ENCODE assay signal across 22 mouse cellular contexts in genomic region chr11:77128562-77128961, GRCm38 (mm10). TPM values are rescaled to one million over a fixed set of nuclear protein-coding genes. Genes with fewer than 3 reads are reported as not detected.
A peak's percentile ranks its signal among the peaks of the same experiment; 100 is the strongest.
DNase-seq lines count a peak whose midpoint lies in the region; ATAC-seq and TF ChIP-seq lines count a peak whose summit lies in the region.
"Had no signal": no experiment of that assay in that cellular context is flagged by ENCODE, and none has a peak within 500 bp of the region (broad histone marks: within the 10 kb centered on the region; RNA-seq: fewer than 3 reads in every experiment).

No protein-coding gene starts in this region.

- no peak for TF ChIP-seq RAD21 in CH12.LX (IDR thresholded peaks at IDR 0.05; ENCODE audit: low read depth, low read length)

- 89% methylated on average over 3 of the region's 3 CpGs for WGBS in kidney, embryonic 15.5 days
- 90% methylated on average over 3 of the region's 3 CpGs for WGBS in hindbrain, embryonic 10.5 days

- H3K27me3 ChIP-seq in CH12.LX (replicated peaks) = no peaks in the 10 kb centered on the region
- no peaks in the 10 kb centered on the region for H3K27me3 ChIP-seq in kidney, embryonic 15.5 days
- no peaks in the 10 kb centered on the region for H3K27me3 ChIP-seq in hindbrain, embryonic 10.5 days (ENCODE audit: insufficient read depth, poor library complexity, severe bottlenecking)
- H3K27me3 ChIP-seq: Patski had no signal

- in situ Hi-C loops in CH12.LX (cut with MboI; ENCODE audit: low pct_ligation_motif_present, low pct_unique_long_range_greater_than_20kb, low sequenced_read_pairs) (no loop called here), ES-E14 (cut with MboI; ENCODE audit: low sequenced_read_pairs in 2 of 2, unreplicated experiment in 2 of 2) (no loop called here)

- TF ChIP-seq CTCF in CH12.LX (conservative IDR thresholded peaks at IDR 0.05 in 1 of 2, IDR thresholded peaks at IDR 0.05 in 1 of 2; ENCODE audit: low read depth in 2 of 2, low read length in 2 of 2) = no peak

- H3K9me3 ChIP-seq in CH12.LX (replicated peaks; ENCODE audit: low read length) = no peaks in the 10 kb centered on the region
- no peaks in the 10 kb centered on the region for H3K9me3 ChIP-seq in ES-E14 (ENCODE audit: control insufficient read depth, insufficient read depth, low read depth, low read length)
- H3K9me3 ChIP-seq in kidney, embryonic 15.5 days (replicated peaks) = no peaks in the 10 kb centered on the region
- H3K9me3 ChIP-seq in hindbrain, embryonic 10.5 days = no peaks in the 10 kb centered on the region
- H3K9me3 ChIP-seq: G1E had no signal

- DNase-seq in heart, adult 11 months = peak; percentile 28
- DNase-seq in heart, postnatal 36 days = no peak
- DNase-seq in CH12.LX (ENCODE audit: extremely low read depth) = no peak
- DNase-seq in ES-E14 (ENCODE audit: low read depth, low spot score) = no peak
- no peak for DNase-seq in hindbrain, embryonic 10.5 days (ENCODE audit: low spot score)
- DNase-seq: adrenal gland, adult 2 months; adrenal gland, adult 8-10 months; adrenal gland, postnatal 10 days; adrenal gland, postnatal 14 days; adrenal gland, postnatal 25 days; adrenal gland, postnatal 36 days; B cell, adult 2 months; cerebellum, adult 11 months; cerebellum, adult 11-12 months; cerebellum, adult 18-20 months; cerebellum, adult 2 months; cerebellum, adult 8-10 months had no signal

- H3K4me1 ChIP-seq in CH12.LX (ENCODE audit: control insufficient read depth in 1 of 2, insufficient read depth in 2 of 2) (peaks cover 0 to 3% of the 10 kb centered on the region in 2 experiments; a peak in 1 of 4 replicates), ES-E14 (ENCODE audit: control insufficient read depth in 2 of 2, insufficient read depth in 2 of 2, low read length in 2 of 2, poor library complexity in 1 of 2) (0 out of 4 replicates have a peak, but pooled peaks cover 0 to 2% of the 10 kb centered on the region in 2 experiments)
- H3K4me1 ChIP-seq in kidney, embryonic 15.5 days = no peaks in the 10 kb centered on the region
- no peaks in the 10 kb centered on the region for H3K4me1 ChIP-seq in hindbrain, embryonic 10.5 days (replicated peaks)

- no peaks in the 10 kb centered on the region for H3K79me2 ChIP-seq in CH12.LX (replicated peaks; ENCODE audit: control insufficient read depth, extremely low read depth, insufficient read depth, poor library complexity, severe bottlenecking)

- no peak overlapping the region for H3K4me3 ChIP-seq in CH12.LX (replicated peaks in 1 of 3; ENCODE audit: low read depth in 2 of 3, low read length in 2 of 3, poor library complexity in 1 of 3)
- H3K4me3 ChIP-seq in ES-E14 (ENCODE audit: insufficient read depth in 1 of 2, low read depth in 1 of 2, low read length in 2 of 2, poor library complexity in 1 of 2, severe bottlenecking in 1 of 2) = no peak overlapping the region
- no peak overlapping the region for H3K4me3 ChIP-seq in kidney, embryonic 15.5 days (replicated peaks)
- no peak overlapping the region for H3K4me3 ChIP-seq in hindbrain, embryonic 10.5 days

- no peak for TF ChIP-seq POLR2A in CH12.LX (IDR thresholded peaks at IDR 0.05; ENCODE audit: low read depth, low read length)

- ATAC-seq in kidney, embryonic 15.5 days (replicated peaks; ENCODE audit: low FRiP score) = no peak
- ATAC-seq: activated CD4-positive, CD25-positive, alpha-beta regulatory T cell, adult 4 months; CD4-positive, CD25-positive, alpha-beta regulatory T cell, adult 4 months; Patski had no signal

- H3K27ac ChIP-seq in CH12.LX (ENCODE audit: insufficient read depth, low read depth) = no peak overlapping the region
- no peak overlapping the region for H3K27ac ChIP-seq in ES-E14 (ENCODE audit: insufficient read depth, low read depth, low read length, poor library complexity, severe bottlenecking)
- no peak overlapping the region for H3K27ac ChIP-seq in kidney, embryonic 15.5 days
- H3K27ac ChIP-seq in hindbrain, embryonic 10.5 days = no peak overlapping the region

- no peak overlapping the region for H3K4me2 ChIP-seq in CH12.LX (ENCODE audit: insufficient read depth, low read depth, poor library complexity, severe bottlenecking)
- H3K4me2 ChIP-seq in kidney, embryonic 15.5 days = no peak overlapping the region

- intact Hi-C loops in heart, postnatal 36 days (cut with DNase I) = no loop called here

- no peak overlapping the region for H3K9ac ChIP-seq in CH12.LX (ENCODE audit: insufficient read depth, low read depth)
- H3K9ac ChIP-seq in ES-E14 (ENCODE audit: insufficient read depth, low read depth, low read length, poor library complexity, severe bottlenecking) = no peak overlapping the region
- no peak overlapping the region for H3K9ac ChIP-seq in kidney, embryonic 15.5 days

- no peak for TF ChIP-seq EP300 in CH12.LX (IDR thresholded peaks at IDR 0.05; ENCODE audit: low read length)

- dilution Hi-C loops in CH12.LX (cut with MboI; ENCODE audit: extremely low pct_ligation_motif_present, extremely low pct_unique_long_range_greater_than_20kb, low sequenced_read_pairs) = no loop called here

- H3K36me3 ChIP-seq in CH12.LX (replicated peaks in 1 of 2; ENCODE audit: control insufficient read depth in 1 of 2, insufficient read depth in 1 of 2, low read length in 1 of 2) = no peaks in the 10 kb centered on the region
- no peaks in the 10 kb centered on the region for H3K36me3 ChIP-seq in ES-E14 (ENCODE audit: control insufficient read depth, insufficient read depth, low read length, poor library complexity, severe bottlenecking)
- no peaks in the 10 kb centered on the region for H3K36me3 ChIP-seq in kidney, embryonic 15.5 days
- no peaks in the 10 kb centered on the region for H3K36me3 ChIP-seq in hindbrain, embryonic 10.5 days
- H3K36me3 ChIP-seq: G1E had no signal

TF ChIP-seq in CH12.LX, 34 proteins besides CTCF, POLR2A, EP300 and RAD21:
- TF ChIP-seq MAFK (IDR thresholded peaks at IDR 0.05; ENCODE audit: insufficient replicate concordance, low read length) (peak; percentile 70), E2F4 (IDR thresholded peaks at IDR 0.05; ENCODE audit: insufficient replicate concordance, low read depth, low read length) (no peak), PAX5 (IDR thresholded peaks at IDR 0.05; ENCODE audit: low read length) (no peak)
TF ChIP-seq in CH12.LX: peak in this region for 1.

TF ChIP-seq in ES-E14, 5 proteins besides CTCF, POLR2A, EP300 and RAD21:
- no peak for TF ChIP-seq HCFC1 (IDR thresholded peaks at IDR 0.05; ENCODE audit: borderline replicate concordance, insufficient read depth, low read length)
- TF ChIP-seq ZNF384 (IDR thresholded peaks at IDR 0.05; ENCODE audit: low read depth, low read length) = no peak
- peak; percentile 65 for TF ChIP-seq MAFK (IDR thresholded peaks at IDR 0.05; ENCODE audit: insufficient read depth, low read depth, low read length)

RNA-seq across cellular contexts. Expression of gene Nsrp1, which starts 50.3 kb away (rescaled TPM):
- total RNA-seq in heart, postnatal 36 days (2021) = 1 to 10 TPM; 7.0 to 9.0 TPM
- 17.6 and 21.9 TPM in 2 replicates for total RNA-seq in CH12.LX (2012; rRNA removed)
- total RNA-seq in CH12.LX (2014; rRNA removed) = 8.8 and 9.3 TPM in 2 replicates
- 45.7 and 58.4 TPM in 2 replicates for polyA plus RNA-seq in CH12.LX (2012; ENCODE audit: insufficient read length, low read depth)
- total RNA-seq in ES-E14 (2012; rRNA removed) = 12.1 and 13.3 TPM in 2 replicates
- polyA plus RNA-seq in kidney, embryonic 15.5 days (2015; fragmentation: Nextera tagmentation; extraction: Ambion mirVana) = 75.1 and 77.7 TPM in 2 replicates
- 37.1 and 57.0 TPM in 2 replicates for polyA plus RNA-seq in hindbrain, embryonic 10.5 days (2016; fragmentation: Nextera tagmentation; extraction: Ambion mirVana)
